Mouse (Mus musculus) lung, adult 2 months (tissue): ENCODE results near the gene Plcxd3.

Experiments used
- CTCF ChIP-seq: fragments of 200-500 bp; IDR thresholded peaks from 2 replicates; pipeline ENCODE4 v1.5.1; 2011; ENCODE audit warnings: mild to moderate bottlenecking, low read length, control low read depth; ENCODE audit not compliant: insufficient read depth
- POLR2A ChIP-seq: fragments of 200-500 bp; IDR thresholded peaks from 2 replicates; pipeline ENCODE4 v1.6.1; 2011; ENCODE audit warnings: low read depth, mild to moderate bottlenecking, control low read depth, low read length, borderline replicate concordance; ENCODE audit errors: extremely low read depth

GRCm38 (mm10) chr15:4400096-4400495, 24.8 kb downstream of the Plcxd3 start:
- TF ChIP-seq POLR2A = no peak
- TF ChIP-seq CTCF = no peak
